Mouse (Mus musculus): ENCODE results near the gene Cyp4f14. TPM values are rescaled to one million over a fixed set of nuclear protein-coding genes. Genes with fewer than 3 reads are reported as not detected.
A peak's percentile ranks its signal among the peaks of the same experiment; 100 is the strongest.

The Cyp4f14 gene
- polyA plus RNA-seq, 1 experiment from 2014 or later: not detected

DNA sequence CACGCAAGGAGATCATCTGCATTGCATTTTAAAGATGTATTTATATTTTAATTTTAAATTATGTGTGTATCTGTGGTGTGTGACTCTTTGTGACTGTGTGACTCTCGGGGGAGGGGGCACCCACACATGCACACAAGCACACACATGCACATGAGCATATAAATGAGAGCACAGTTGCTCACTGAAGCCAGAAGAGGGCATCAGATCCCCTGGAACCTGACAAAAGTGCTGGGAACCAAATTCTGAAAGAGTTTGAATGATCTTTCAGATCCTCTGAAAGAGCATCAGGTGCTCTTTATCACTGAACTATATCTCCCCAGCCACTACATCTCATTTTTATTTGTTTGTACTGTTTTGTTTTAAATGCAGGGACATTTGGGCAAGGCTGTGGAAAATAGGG, 12.7 kb downstream of the Cyp4f14 start:
- ATAC-seq (replicated peaks; ENCODE audit: low FRiP score, low read depth) (no peak), DNase-seq (ENCODE audit: low spot score) (peak; percentile 13)
- H3K9ac ChIP-seq (ENCODE audit: low read depth, low read length): no peak overlapping the region
- no peaks in the 10 kb centered on the region for H3K4me1 ChIP-seq (replicated peaks; ENCODE audit: insufficient read depth, low read length)
- H3K27me3 ChIP-seq (ENCODE audit: insufficient read depth, low read length): no peaks in the 10 kb centered on the region
- WGBS: 63% methylated on average over 2 of the region's 2 CpGs
- no peak overlapping the region for H3K4me3 ChIP-seq (replicated peaks; ENCODE audit: low read depth, low read length)
- H3K4me2 ChIP-seq (ENCODE audit: low read length): no peak overlapping the region
- no peaks in the 10 kb centered on the region for H3K9me3 ChIP-seq (replicated peaks; ENCODE audit: low read length)
- peak; percentile 62 for TF ChIP-seq CTCF (IDR thresholded peaks at IDR 0.05; ENCODE audit: low read depth)
- H3K27ac ChIP-seq: no peak overlapping the region
- H3K36me3 ChIP-seq (ENCODE audit: insufficient read depth, low read length): no peaks in the 10 kb centered on the region

DNA sequence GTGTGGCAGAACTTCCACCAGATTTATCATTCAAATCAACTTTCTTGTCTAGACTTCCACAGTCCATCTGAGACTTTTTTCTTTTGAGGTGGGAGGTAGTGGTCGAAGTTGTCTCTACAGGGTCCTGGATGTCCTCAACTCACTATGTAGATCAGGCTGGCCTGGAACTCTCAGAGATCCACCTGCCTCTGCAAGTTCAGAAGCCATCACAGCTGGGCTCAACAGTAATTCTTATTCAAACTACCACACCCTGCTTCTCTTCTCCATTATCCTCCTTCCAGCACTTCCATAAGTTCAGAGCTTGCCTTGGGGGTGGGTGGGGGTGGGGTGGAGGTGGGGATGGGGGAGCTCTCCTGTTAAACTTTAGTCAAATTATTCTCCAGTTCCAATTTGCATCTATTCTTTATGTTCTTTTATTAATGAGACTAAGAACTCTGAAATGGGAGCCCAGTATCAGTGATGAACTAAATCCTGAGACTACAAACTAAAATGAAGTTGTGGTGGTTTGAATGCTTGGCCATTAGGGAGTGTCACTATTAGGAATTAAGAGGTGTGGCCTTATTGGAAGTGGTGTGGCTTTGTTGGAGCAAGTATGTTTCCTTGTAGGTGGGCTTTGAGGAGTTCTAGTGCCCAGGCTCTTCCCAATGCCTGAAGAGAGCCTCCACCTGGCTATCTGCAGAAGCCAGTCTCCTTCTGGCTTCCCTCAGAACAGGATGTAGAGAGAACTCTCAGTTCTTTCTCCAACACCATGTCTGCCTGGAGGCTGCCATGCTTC, 15.2 kb downstream of the Cyp4f14 start:
- TF ChIP-seq CTCF (IDR thresholded peaks at IDR 0.05; ENCODE audit: low read depth): no peak
- DNase-seq (ENCODE audit: low spot score) (no peak), ATAC-seq (replicated peaks; ENCODE audit: low FRiP score, low read depth) (no peak)
- Histone ChIP-seq H3K27ac (no peak overlapping the region), H3K36me3 (ENCODE audit: insufficient read depth, low read length) (no peaks in the 10 kb centered on the region), H3K9me3 (replicated peaks; ENCODE audit: low read length) (no peaks in the 10 kb centered on the region), H3K9ac (ENCODE audit: low read depth, low read length) (no peak overlapping the region), H3K27me3 (ENCODE audit: insufficient read depth, low read length) (no peaks in the 10 kb centered on the region), H3K4me1 (replicated peaks; ENCODE audit: insufficient read depth, low read length) (no peaks in the 10 kb centered on the region), H3K4me2 (ENCODE audit: low read length) (no peak overlapping the region), H3K4me3 (replicated peaks; ENCODE audit: low read depth, low read length) (no peak overlapping the region)
- WGBS: 53% methylated on average over 1 of the region's 1 CpGs

DNA sequence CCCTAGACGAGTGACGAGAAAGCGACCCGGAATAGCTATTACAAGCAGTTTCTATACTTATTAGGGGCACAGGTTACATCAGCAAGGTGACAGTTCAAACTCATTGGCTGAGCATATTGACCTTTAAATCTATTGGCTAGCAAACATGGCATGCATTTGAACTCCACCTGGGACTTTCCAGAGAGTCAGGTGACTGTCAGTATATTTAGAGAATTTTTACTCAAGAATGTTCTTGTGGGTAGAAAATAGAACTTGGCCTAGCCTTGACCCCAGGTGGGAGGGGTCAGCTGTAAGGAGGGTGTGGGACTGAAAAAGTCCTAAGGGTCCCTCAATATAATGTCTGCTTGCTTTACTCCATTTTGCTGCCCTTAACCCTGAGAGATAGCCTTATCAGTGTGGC, 21.7 kb downstream of the Cyp4f14 start:
- no peaks in the 10 kb centered on the region for H3K9me3 ChIP-seq (replicated peaks; ENCODE audit: low read length)
- no peak for TF ChIP-seq CTCF (IDR thresholded peaks at IDR 0.05; ENCODE audit: low read depth)
- DNase-seq (ENCODE audit: low spot score) (no peak), ATAC-seq (replicated peaks; ENCODE audit: low FRiP score, low read depth) (no peak)
- H3K4me2 ChIP-seq (ENCODE audit: low read length): no peak overlapping the region
- H3K4me3 ChIP-seq (replicated peaks; ENCODE audit: low read depth, low read length): no peak overlapping the region
- WGBS: 78% methylated on average over 4 of the region's 4 CpGs
- H3K9ac ChIP-seq (ENCODE audit: low read depth, low read length): no peak overlapping the region
- H3K27me3 ChIP-seq (ENCODE audit: insufficient read depth, low read length): no peaks in the 10 kb centered on the region
- H3K36me3 ChIP-seq (ENCODE audit: insufficient read depth, low read length): no peaks in the 10 kb centered on the region
- H3K4me1 ChIP-seq (replicated peaks; ENCODE audit: insufficient read depth, low read length): peaks cover 3% of the 10 kb centered on the region
- no peak overlapping the region for H3K27ac ChIP-seq

DNA sequence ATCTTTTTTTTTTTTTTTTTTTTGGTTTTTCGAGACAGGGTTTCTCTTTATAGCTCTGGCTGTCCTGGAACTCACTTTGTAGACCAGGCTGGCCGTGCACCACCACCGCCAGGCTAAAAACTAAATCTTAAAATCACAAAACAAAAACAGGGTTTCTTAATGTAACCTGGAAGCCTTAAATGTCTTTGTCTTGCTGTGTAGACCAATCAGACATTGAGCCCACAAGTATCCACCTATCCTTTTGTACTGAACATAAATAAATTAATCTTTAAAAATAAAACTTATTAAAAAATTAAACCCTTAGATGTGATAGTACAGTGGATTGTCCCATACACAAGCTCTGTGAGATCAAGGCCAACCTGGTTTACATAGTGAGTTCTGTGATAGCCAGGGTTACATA, 23.2 kb downstream of the Cyp4f14 start:
- DNase-seq (ENCODE audit: low spot score) (no peak), ATAC-seq (replicated peaks; ENCODE audit: low FRiP score, low read depth) (no peak)
- no peaks in the 10 kb centered on the region for H3K36me3 ChIP-seq (ENCODE audit: insufficient read depth, low read length)
- no peak overlapping the region for H3K4me3 ChIP-seq (replicated peaks; ENCODE audit: low read depth, low read length)
- peaks cover 6% of the 10 kb centered on the region for H3K4me1 ChIP-seq (replicated peaks; ENCODE audit: insufficient read depth, low read length)
- no peaks in the 10 kb centered on the region for H3K9me3 ChIP-seq (replicated peaks; ENCODE audit: low read length)
- no peak overlapping the region for H3K27ac ChIP-seq
- TF ChIP-seq CTCF (IDR thresholded peaks at IDR 0.05; ENCODE audit: low read depth): no peak
- H3K9ac ChIP-seq (ENCODE audit: low read depth, low read length): no peak overlapping the region
- WGBS: 73% methylated on average over 3 of the region's 3 CpGs
- H3K4me2 ChIP-seq (ENCODE audit: low read length): no peak overlapping the region
- no peaks in the 10 kb centered on the region for H3K27me3 ChIP-seq (ENCODE audit: insufficient read depth, low read length)

DNA sequence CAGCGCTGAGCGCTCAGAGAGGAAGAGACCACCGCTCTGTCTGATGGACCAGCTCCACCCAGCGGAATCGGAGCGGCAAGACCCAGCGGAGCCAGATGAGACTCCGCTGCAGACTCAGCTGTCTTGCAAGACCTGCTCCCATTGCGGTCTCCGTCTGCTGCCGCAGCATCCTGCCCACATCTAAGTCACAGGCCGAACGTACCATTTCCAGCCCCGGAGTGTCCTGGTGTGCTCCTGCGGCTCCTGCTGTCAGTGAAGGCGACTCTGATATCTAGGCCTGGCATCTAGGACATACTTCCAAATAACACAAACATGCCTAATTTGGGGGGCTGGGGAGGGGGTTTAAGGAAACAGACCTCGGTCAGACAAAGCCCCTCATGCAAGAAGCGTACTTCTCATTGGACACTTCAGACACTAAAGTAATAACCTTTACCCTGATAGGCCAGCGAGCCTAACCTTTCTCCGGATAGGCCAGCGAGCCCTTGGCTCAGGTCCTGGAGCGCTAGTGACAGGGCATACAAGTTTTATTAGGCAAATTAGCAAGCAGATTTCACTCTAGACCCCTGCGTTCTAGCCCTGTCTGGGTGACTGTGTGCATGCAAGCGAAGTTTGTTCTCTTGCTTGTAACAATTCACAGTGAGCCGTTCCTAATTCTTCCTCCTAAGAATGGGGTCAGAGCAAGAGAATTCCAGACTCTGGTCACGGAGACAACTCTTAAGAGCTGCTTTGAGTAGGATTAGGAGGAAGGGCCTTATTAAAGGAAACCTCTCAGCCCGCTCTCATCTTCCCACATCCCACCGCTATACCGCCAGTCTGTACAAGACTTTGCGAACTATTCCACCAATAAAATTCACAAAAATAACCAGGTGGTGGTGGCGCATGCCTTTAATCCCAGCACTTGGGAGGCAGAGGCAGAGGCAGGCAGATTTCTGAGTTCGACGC, 25.6 kb downstream of the Cyp4f14 start, which contains the start of gene Zfp870:
Gene Zfp870 (minus strand): TSS at position 404 of the 942 bp plus-strand sequence.
- H3K27me3 ChIP-seq (ENCODE audit: insufficient read depth, low read length): no peaks in the 10 kb centered on the region
- DNase-seq (ENCODE audit: low spot score): peak; percentile 97
- H3K4me2 ChIP-seq (ENCODE audit: low read length): peak within 1 kb of the TSS; percentile 76
- peak; percentile 97 for ATAC-seq (replicated peaks; ENCODE audit: low FRiP score, low read depth)
- peaks cover 6% of the 10 kb centered on the region for H3K4me1 ChIP-seq (replicated peaks; ENCODE audit: insufficient read depth, low read length)
- 13% methylated on average over 32 of the region's 33 CpGs for WGBS
- H3K9me3 ChIP-seq (replicated peaks; ENCODE audit: low read length): no peaks in the 10 kb centered on the region
- H3K9ac ChIP-seq (ENCODE audit: low read depth, low read length): peak within 1 kb of the TSS; percentile 86
- H3K27ac ChIP-seq: peak within 1 kb of the TSS; percentile 89
- H3K36me3 ChIP-seq (ENCODE audit: insufficient read depth, low read length): no peaks in the 10 kb centered on the region
- peak; percentile 62 for TF ChIP-seq CTCF (IDR thresholded peaks at IDR 0.05; ENCODE audit: low read depth)
- peak within 1 kb of the TSS; percentile 75 for H3K4me3 ChIP-seq (replicated peaks; ENCODE audit: low read depth, low read length)

DNA sequence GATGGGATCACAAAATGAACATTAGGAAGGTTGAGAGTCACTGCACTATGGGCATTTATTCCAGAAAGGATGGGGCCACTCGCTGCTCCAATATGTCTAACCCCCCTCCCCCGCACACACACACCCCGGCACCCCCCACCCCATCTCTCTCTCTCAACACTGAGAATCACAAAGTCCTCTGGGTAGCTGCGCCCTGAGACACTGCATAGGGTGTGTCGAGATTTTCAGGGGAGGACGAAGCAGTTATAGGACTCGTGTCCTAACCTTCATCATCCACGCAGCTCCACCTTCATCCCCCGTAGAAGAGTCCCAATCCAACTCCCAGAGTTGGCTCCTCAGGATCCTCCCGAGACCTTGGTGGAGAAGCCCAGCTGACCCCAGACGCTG, 26.3 kb downstream of the Cyp4f14 start:
- H3K36me3 ChIP-seq (ENCODE audit: insufficient read depth, low read length): no peaks in the 10 kb centered on the region
- peaks cover 6% of the 10 kb centered on the region for H3K4me1 ChIP-seq (replicated peaks; ENCODE audit: insufficient read depth, low read length)
- peak overlapping the region; percentile 89 for H3K27ac ChIP-seq
- TF ChIP-seq CTCF (IDR thresholded peaks at IDR 0.05; ENCODE audit: low read depth): no peak
- H3K4me3 ChIP-seq (replicated peaks; ENCODE audit: low read depth, low read length): peak overlapping the region; percentile 75
- ATAC-seq (replicated peaks; ENCODE audit: low FRiP score, low read depth) (no peak), DNase-seq (ENCODE audit: low spot score) (no peak)
- under 1% methylated on average over 11 of the region's 11 CpGs for WGBS
- H3K4me2 ChIP-seq (ENCODE audit: low read length): peak overlapping the region; percentile 76
- H3K27me3 ChIP-seq (ENCODE audit: insufficient read depth, low read length): no peaks in the 10 kb centered on the region
- peak overlapping the region; percentile 86 for H3K9ac ChIP-seq (ENCODE audit: low read depth, low read length)
- no peaks in the 10 kb centered on the region for H3K9me3 ChIP-seq (replicated peaks; ENCODE audit: low read length)
